Mouse (Mus musculus) kidney, embryonic 15.5 days (tissue): Measurements from ENCODE around the gene Maml2. TPM values are rescaled to one million over a fixed set of nuclear protein-coding genes. Genes with fewer than 3 reads are reported as not detected.

ENCODE experiments used
- ATAC-seq: fragments of 200-750 bp; cut with Nextera tagmentation; replicated peaks from 2 replicates; pipeline ENCODE4 v1.8.0; 2017; ENCODE audit warnings: moderate TSS enrichment; ENCODE audit not compliant: low FRiP score
- H3K27ac ChIP-seq: fragments of 300-500 bp; sonication (generic); 2 replicates; pipeline ENCODE4 v1.5.1; 2015; ENCODE audit warnings: mild to moderate bottlenecking, inconsistent platforms
- H3K27me3 ChIP-seq: fragments of 300-500 bp; sonication (generic); 2 replicates; pipeline ENCODE4 v1.6.1; 2015; ENCODE audit warnings: inconsistent platforms
- H3K36me3 ChIP-seq: fragments of 300-500 bp; sonication (generic); 2 replicates; pipeline ENCODE4 v1.6.1; 2015; ENCODE audit warnings: inconsistent platforms
- H3K4me1 ChIP-seq: fragments of 300-500 bp; sonication (generic); 2 replicates; pipeline ENCODE4 v1.6.1; 2015; ENCODE audit warnings: inconsistent platforms
- H3K4me2 ChIP-seq: fragments of 300-500 bp; sonication (generic); 2 replicates; pipeline ENCODE4 v1.6.1; 2015; ENCODE audit warnings: moderate library complexity, mild to moderate bottlenecking, inconsistent platforms
- H3K4me3 ChIP-seq: fragments of 300-500 bp; sonication (generic); replicated peaks from 2 replicates; pipeline ENCODE4 v1.5.1; 2015; ENCODE audit warnings: mild to moderate bottlenecking, inconsistent platforms
- H3K9ac ChIP-seq: fragments of 300-500 bp; sonication (generic); 2 replicates; pipeline ENCODE4 v1.6.1; 2015; ENCODE audit warnings: mild to moderate bottlenecking, inconsistent platforms
- H3K9me3 ChIP-seq: fragments of 300-500 bp; sonication (generic); replicated peaks from 2 replicates; pipeline ENCODE4 v1.6.1; 2016; ENCODE audit warnings: inconsistent platforms
- WGBS: fragments of 180-500 bp; shearing (Covaris S2); methylation state at CpG from one replicate; pipeline ENCODE4 v1.1.7; 2015; ENCODE audit warnings: mixed read lengths; 5-methylcytosine and 5-hydroxymethylcytosine counted together
- polyA plus RNA-seq: library from polyadenylated mRNA; unstranded; fragments of >200 nt; fragmentation: Nextera tagmentation; extraction: Ambion mirVana; gene quantifications from 2 replicates; pipeline ENCODE4 v1.2.1, GENCODE M21; 2015

Maml2 gene
- polyA plus RNA-seq, 1 experiment from 2014 or later: 10.5 TPM

DNA sequence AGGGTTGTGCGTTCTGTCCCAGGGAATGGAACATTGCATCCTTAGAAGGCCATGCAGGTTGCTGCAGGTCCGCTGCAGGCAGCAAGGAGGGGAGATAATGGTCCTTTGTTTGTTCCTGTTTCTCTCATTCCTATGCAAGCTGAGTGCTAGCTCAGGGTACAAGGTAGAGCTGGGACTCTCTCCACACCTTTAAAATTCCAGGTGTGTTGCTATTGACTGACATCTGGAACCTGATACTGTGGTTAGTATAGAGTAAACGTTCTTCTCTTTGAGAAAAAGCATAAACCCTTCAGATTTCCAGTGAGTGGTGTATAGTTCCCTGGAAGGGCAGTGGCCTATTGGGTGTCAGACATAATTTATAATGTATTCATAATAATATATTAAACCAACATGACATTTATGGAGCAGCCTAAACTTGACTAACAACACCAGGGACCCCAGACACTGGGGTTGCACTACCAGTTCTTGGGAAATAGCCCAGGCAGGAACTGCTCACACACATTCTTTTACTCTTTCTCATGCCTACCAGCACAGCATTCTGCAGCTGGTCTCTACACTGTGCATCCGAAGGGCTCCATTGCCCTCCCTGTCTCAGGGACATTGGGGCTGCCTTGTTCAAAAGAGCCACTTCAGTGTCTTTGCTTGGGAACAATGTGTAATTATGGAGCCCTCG, 254.8 kb downstream of the Maml2 start:
- no peak overlapping the region for H3K4me2 ChIP-seq
- peak; percentile 43 for ATAC-seq
- no peaks in the 10 kb centered on the region for H3K36me3 ChIP-seq
- no peaks in the 10 kb centered on the region for H3K27me3 ChIP-seq
- no peaks in the 10 kb centered on the region for H3K9me3 ChIP-seq
- WGBS: 46% methylated on average over 5 of the region's 5 CpGs
- H3K9ac ChIP-seq: no peak overlapping the region
- H3K4me1 ChIP-seq: peaks cover 9% of the 10 kb centered on the region
- no peak overlapping the region for H3K27ac ChIP-seq
- no peak overlapping the region for H3K4me3 ChIP-seq

DNA sequence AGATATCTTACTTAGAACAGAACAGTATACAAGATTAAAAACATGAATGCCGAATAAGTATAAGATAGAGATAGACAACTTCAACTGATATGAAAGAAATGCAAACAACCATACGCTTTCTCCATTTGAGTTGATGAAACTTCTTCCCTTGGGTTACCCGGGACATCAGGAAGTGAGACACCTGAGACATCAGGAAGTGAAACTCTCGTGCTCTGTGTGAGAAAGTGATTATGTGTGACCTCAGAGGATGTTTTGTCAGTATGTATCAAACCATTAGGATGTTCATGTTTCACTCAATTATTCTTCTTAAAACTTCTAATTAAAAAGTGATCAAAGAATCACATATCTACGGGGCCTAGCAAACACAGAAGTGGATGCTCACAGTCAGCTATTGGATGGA, 257.0 kb downstream of the Maml2 start:
- WGBS: 81% methylated on average over 5 of the region's 5 CpGs
- no peaks in the 10 kb centered on the region for H3K36me3 ChIP-seq
- no peak for ATAC-seq
- peaks cover 26% of the 10 kb centered on the region for H3K4me1 ChIP-seq
- H3K27ac ChIP-seq: no peak overlapping the region
- H3K4me3 ChIP-seq: no peak overlapping the region
- no peaks in the 10 kb centered on the region for H3K9me3 ChIP-seq
- H3K27me3 ChIP-seq: no peaks in the 10 kb centered on the region
- no peak overlapping the region for H3K4me2 ChIP-seq
- no peak overlapping the region for H3K9ac ChIP-seq

DNA sequence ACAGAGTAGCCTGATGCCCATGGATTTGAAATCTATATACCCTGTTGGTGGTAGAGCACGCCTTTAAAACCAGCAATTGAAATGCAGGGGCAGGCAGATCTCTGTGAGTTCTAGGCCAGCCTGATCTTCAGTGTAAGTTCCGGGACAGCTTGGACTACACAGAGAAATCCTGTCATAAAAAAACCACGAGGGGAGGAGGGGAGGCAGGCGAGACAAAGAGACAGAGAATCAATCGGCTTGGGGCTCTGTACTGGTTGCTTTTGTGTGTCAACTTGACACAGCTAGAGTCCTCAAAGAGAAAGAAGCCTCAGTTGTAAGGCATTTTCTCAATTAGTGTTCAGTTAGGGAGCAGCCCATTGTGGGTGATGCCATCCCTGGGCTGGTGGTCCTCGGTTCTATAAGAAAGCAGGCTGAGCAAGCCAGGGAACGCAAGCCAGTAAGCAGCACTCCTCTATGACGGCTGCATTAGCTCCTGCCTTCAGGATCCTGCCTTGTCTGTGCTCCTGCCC, 258.3 kb downstream of the Maml2 start:
- Histone ChIP-seq H3K4me1 (peaks cover 33% of the 10 kb centered on the region), H3K27me3 (no peaks in the 10 kb centered on the region), H3K36me3 (no peaks in the 10 kb centered on the region), H3K4me2 (no peak overlapping the region), H3K9me3 (no peaks in the 10 kb centered on the region), H3K4me3 (no peak overlapping the region), H3K9ac (no peak overlapping the region), H3K27ac (no peak overlapping the region)
- 78% methylated on average over 8 of the region's 8 CpGs for WGBS
- no peak for ATAC-seq

DNA sequence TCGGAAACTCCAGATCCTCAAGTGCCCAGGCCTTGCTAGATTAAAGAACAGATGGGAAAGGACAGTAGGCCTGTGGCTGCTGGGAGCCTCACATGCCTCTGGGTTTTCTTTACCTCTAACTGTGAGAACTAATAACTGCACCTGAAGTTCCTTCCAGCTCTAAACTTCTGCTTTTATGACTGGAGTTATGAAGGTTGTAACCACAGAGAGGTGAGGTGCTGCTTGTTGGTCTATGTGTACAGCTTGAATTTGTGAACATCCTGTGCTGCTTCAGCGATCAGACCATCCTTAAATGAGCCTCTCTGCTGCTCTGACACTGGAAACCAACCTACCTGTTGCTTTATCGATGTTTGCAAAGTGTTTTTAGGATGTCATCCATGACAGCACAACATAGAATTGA, 258.9 kb downstream of the Maml2 start:
- Histone ChIP-seq H3K36me3 (no peaks in the 10 kb centered on the region), H3K4me2 (no peak overlapping the region), H3K27ac (no peak overlapping the region)

DNA sequence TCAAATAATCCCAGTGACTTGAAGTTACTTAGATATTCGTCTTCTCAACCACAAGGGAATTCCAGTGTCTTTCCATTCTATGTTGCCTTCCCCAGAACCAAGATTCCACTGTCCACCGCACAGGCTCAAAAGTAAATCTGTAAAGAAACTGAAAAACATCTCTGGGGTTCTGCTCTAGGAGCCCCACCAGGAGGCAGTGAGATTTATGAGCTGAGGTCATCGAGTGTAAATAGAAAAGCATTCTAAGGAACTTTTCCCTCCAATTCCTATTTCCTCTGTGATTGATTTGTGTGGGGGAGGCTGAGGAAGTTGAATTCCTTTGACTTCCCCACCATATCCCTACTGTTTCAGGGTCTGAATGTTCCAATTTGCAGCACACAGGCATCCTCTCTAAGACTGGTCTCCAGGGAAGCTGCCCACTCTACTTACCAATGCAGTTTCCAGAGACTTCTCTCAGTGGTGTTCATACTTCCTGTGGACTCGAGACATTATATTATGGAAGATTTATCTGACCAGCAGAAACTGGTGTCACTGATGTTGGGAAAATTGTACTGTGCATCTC, 261.1 kb downstream of the Maml2 start:
- Histone ChIP-seq H3K27me3 (no peaks in the 10 kb centered on the region), H3K27ac (peak overlapping the region; percentile 71), H3K4me2 (no peak overlapping the region), H3K4me3 (no peak overlapping the region), H3K9me3 (no peaks in the 10 kb centered on the region), H3K9ac (no peak overlapping the region), H3K36me3 (no peaks in the 10 kb centered on the region), H3K4me1 (peaks cover 38% of the 10 kb centered on the region)
- 24% methylated on average over 4 of the region's 4 CpGs for WGBS
- peak; percentile 65; the same call in 1 of the 2 replicates for ATAC-seq

More for the DNA sequence above, 258.9 kb downstream of the Maml2 start:
- Histone ChIP-seq H3K4me3 (no peak overlapping the region), H3K9me3 (no peaks in the 10 kb centered on the region), H3K4me1 (peaks cover 33% of the 10 kb centered on the region), H3K27me3 (no peaks in the 10 kb centered on the region), H3K9ac (no peak overlapping the region)
- ATAC-seq: no peak
- WGBS: 87% methylated on average over 3 of the region's 3 CpGs

DNA sequence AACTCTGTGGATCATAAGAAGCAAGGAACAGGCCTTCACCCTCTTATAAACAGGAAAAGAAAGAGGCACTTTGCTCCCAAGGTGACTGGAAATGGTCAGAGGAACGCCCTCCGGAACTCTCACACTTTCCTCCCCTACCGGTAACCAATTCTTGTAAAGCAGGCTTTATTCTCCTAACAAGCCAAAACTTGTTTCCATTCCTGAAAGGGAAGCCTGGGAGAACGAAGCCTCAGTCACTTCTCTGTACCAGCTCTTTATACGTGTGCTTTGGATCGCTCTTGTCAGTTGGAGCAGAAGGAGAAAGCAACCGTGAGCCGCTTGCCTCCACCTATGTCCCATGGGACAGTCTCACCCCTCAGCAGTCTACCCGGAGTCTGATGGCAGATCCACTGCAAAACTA, 262.9 kb downstream of the Maml2 start:
- no peaks in the 10 kb centered on the region for H3K27me3 ChIP-seq
- 84% methylated on average over 9 of the region's 9 CpGs for WGBS
- H3K9me3 ChIP-seq: no peaks in the 10 kb centered on the region
- H3K27ac ChIP-seq: no peak overlapping the region
- no peak overlapping the region for H3K4me2 ChIP-seq
- no peak for ATAC-seq
- H3K36me3 ChIP-seq: no peaks in the 10 kb centered on the region
- no peak overlapping the region for H3K9ac ChIP-seq
- H3K4me1 ChIP-seq: peaks cover 52% of the 10 kb centered on the region
- H3K4me3 ChIP-seq: no peak overlapping the region

DNA sequence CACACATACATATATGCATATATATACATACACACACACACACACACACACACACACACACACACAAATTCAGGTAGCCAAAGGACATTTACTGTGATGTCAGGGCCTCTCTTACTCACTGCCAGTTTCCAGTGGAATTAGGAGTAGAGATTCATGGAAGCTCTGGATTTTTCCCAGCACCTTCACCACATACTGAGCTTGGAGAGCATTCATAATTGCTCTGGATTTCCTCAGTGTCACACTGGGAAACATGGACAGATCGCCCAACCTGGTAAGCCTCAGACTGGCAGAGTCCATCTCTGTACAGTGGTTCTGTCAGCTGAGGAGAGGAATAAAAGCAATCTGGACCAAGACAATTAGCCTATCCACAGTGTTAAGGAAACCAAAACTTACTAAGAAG, 263.6 kb downstream of the Maml2 start:
- Histone ChIP-seq H3K4me1 (peaks cover 53% of the 10 kb centered on the region), H3K36me3 (no peaks in the 10 kb centered on the region), H3K27ac (no peak overlapping the region), H3K9me3 (no peaks in the 10 kb centered on the region), H3K4me2 (no peak overlapping the region), H3K9ac (no peak overlapping the region), H3K27me3 (no peaks in the 10 kb centered on the region), H3K4me3 (no peak overlapping the region)
- 88% methylated on average over 1 of the region's 1 CpGs for WGBS
- no peak for ATAC-seq

DNA sequence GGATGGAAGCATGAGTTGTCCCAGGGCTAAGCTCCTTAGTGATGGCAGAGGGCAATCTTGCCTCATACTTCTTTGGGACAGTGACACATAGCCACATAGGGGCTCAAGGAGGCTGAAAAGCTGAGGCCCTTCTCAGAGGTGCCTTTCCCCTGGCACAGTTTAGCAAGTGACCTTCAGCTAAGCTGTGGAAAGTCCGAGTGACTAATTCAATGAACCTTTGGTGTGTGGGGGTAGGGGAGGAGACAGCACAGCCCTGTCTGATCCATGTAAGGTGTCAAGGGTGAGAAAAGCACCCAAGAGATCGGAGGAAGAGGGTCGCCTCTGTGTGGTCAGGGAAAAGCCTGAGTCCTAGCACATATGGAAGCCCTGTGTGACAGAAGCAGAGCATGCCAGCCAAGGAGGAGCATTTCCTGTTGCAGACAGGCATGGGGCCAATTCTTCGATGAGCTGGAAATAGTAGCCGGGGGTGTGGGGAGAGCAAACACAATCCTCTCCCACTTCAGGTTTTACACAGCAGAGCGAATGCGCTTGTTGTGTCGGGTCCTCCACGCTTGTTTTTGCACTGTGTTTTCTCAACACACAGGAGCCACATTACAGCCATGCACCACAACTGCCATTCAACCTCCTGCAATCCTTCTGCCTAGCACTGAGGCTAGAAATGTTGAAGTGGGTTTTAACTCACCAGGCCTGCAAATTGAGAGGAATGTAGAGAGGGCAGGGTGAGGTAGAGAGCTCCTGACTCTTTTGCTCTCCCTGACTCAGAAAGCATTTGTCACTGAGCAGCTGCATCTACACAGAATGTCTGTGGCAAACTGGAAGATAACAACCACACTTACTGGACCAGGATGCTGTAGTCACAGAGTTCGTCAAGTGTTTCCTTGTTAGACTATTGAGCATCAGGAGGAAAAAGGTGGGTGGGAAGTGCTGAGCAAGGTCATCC, 266.0 kb downstream of the Maml2 start:
- Histone ChIP-seq H3K27me3 (no peaks in the 10 kb centered on the region), H3K27ac (peak overlapping the region; percentile 70), H3K9me3 (no peaks in the 10 kb centered on the region)

DNA sequence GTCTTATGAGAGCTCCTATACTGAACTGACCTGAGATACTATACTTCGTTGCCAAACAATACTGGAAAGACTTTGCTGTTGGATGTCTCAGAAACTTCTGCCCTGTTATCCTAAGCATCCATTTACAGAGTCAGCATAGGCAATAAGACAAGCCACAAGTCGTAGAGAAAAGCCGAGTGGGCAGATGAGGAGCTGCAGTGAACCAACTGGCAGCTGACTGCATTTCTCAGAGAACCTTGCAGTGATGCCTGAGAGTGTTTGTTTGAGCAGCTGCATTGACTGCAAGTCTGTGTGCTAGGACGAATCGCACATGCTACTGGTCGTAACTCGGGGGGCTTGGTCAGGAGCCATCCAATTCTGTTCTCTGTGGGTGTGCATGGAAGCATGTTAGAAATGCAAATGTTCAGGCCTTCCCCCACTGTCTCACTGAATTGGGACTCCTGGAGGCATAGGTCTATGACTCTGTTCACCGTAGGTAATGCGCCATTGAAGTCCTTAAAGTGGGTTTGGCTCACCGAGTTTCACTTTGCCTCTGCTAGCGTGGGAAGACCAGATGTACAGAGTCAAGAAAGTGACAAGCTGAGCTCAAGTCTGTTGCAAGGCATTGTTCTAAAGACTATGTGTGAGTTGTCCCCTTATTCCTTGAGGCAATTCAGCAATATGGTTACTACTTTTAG, 267.7 kb downstream of the Maml2 start:
- Histone ChIP-seq H3K27ac (no peak overlapping the region), H3K9ac (no peak overlapping the region), H3K4me1 (peaks cover 30% of the 10 kb centered on the region), H3K36me3 (no peaks in the 10 kb centered on the region), H3K27me3 (no peaks in the 10 kb centered on the region), H3K9me3 (no peaks in the 10 kb centered on the region), H3K4me3 (no peak overlapping the region), H3K4me2 (no peak overlapping the region)
- 69% methylated on average over 11 of the region's 11 CpGs for WGBS
- no peak for ATAC-seq

More for the DNA sequence above, 266.0 kb downstream of the Maml2 start:
- peaks cover 46% of the 10 kb centered on the region for H3K4me1 ChIP-seq
- whole genome bisulfite sequencing: 36% methylated on average over 10 of the region's 10 CpGs
- no peak overlapping the region for H3K9ac ChIP-seq
- H3K36me3 ChIP-seq: no peaks in the 10 kb centered on the region
- ATAC-seq: no peak
- H3K4me3 ChIP-seq: no peak overlapping the region
- 0 out of 2 replicates have a peak overlapping the region, but pooled peaks have one; percentile 4 for H3K4me2 ChIP-seq

DNA sequence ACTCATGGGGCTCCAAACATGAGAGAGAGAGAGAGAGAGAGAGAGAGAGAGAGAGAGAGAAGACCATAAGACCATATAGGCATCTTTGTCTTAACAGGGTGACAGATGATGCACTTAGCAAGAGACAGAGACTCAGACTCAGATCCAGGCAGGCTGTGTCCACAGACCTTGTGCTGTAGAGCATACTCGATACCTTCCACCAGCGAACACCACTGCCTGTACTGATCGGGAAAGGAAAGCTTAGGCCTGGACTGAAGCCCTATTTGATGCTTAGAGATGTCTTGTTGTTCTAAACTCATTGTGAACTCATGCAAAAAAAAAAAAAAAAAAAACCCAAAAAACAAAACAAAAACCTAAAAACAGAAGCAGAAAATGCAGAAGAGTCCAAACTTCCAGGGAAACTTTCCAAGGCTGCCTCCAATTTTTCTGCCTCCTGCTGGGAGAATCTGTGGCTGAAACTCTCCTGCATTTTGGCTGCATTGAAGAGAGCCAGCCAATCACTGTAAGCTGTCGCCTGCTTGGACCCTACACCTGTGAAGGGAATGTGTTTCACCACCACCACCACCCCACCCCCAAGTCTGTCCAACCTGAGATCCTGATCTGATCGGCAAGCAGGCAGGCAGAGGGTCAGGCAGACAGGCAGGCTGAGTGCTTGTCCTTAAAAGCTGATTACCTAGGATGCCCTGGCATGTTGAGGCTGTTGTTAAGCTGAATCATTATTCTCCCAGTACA, 268.6 kb downstream of the Maml2 start:
- WGBS: 76% methylated on average over 5 of the region's 5 CpGs
- Histone ChIP-seq H3K9me3 (no peaks in the 10 kb centered on the region), H3K4me1 (peaks cover 26% of the 10 kb centered on the region), H3K4me3 (no peak overlapping the region), H3K9ac (no peak overlapping the region), H3K27ac (no peak overlapping the region), H3K27me3 (no peaks in the 10 kb centered on the region), H3K36me3 (no peaks in the 10 kb centered on the region), H3K4me2 (no peak overlapping the region)
- no peak for ATAC-seq

DNA sequence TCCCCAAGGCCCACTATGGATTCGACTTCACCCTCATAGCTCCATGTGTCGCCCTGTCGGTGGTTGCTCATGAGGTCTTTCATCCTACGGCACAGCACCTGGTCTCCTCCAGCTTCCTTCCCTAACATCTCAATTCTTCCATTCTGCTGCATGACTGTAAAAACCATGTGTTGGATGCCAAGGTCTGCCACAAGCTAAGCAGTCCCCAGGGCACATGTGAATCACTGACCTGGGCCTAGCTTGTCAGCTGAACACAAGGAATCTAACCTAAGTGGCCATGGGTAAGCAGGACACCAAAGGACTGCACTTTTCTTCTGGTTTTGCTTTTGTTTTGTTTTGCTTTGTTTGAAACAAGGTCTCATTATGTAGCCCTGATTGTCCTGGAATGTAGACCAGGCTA, 271.3 kb downstream of the Maml2 start:
- no peak for ATAC-seq

More for the DNA sequence above, 271.3 kb downstream of the Maml2 start:
- H3K36me3 ChIP-seq: no peaks in the 10 kb centered on the region
- H3K27ac ChIP-seq: no peak overlapping the region
- H3K9me3 ChIP-seq: no peaks in the 10 kb centered on the region
- peaks cover 14% of the 10 kb centered on the region for H3K4me1 ChIP-seq
- no peak overlapping the region for H3K4me3 ChIP-seq
- no peak overlapping the region for H3K9ac ChIP-seq
- 94% methylated on average over 4 of the region's 4 CpGs for WGBS
- no peaks in the 10 kb centered on the region for H3K27me3 ChIP-seq
- H3K4me2 ChIP-seq: no peak overlapping the region
